Mouse (Mus musculus) left cerebral cortex, adult 2 months (tissue): ENCODE results near the gene Tmub2. TPM values are rescaled to one million over a fixed set of nuclear protein-coding genes. Genes with fewer than 3 reads are reported as not detected.

Experiments
- DNase-seq, 2 experiments: peaks; one replicate each; pipeline ENCODE4 v3.0.0; 2021 to 2022; ENCODE audit warnings: low spot score in 2 of 2, mixed read lengths in 1 of 2; ENCODE audit errors: extremely low spot score in 1 of 2
- H3K27ac ChIP-seq: fragments of 200-600 bp; 2 replicates; pipeline ENCODE4 v1.8.1; 2022
- H3K4me3 ChIP-seq: fragments of 200-600 bp; 2 replicates; pipeline ENCODE4 v1.8.1; 2022
- CTCF ChIP-seq: fragments of 200-600 bp; IDR thresholded peaks from 2 replicates; pipeline ENCODE4 v1.8.1; 2022; ENCODE audit warnings: antibody characterized with exemption, mild to moderate bottlenecking, moderate library complexity
- intact Hi-C: fragments of 180-260 bp; cut with DNase I; formaldehyde crosslinking; loops from one replicate; pipeline ENCODE4 v1.15.1; 2025
- total RNA-seq, 2 experiments: library from RNA; stranded (reverse); gene quantifications; 2 replicates each; pipeline ENCODE4 v1.2.3; 2021

Tmub2 gene
- total RNA-seq, 2 experiments from 2014 or later: 66.6 to 74.4 TPM

DNA sequence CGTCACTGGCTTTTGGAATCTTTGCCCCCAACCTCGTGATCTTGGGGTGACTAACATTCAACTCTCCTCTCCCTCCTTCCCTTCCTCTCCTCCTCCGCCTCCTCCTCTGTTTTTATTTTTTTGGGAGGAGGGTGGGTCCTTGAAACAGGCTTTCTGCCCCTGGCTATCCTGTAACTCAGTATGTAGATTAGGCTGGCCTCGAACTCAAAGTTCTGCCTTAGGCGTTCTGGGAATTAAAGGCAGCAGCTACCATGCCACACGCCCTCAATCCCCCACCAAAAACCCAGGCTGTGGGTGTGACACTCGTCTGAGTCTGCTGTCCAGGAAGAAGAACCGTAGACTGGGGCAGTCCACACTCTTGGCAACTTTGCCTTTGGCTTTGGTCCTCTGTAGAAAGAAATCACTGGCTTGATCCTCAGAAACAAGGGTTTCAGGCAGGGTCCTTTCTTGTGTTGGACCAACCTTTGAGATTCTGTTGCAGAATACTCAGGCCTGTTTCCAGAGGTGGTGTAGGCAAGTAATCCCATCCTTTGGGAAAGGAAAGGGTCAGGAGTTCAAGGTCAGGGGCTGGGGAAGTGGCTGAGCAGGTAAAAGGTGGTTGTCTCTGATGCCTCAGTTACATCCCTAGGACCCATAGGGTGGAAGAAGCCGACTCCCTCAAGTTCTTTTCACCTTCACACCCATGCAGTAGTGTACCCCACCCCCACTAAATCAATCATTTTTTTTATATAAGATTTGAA is 35.2 kb upstream of the Tmub2 start:
- no peak for DNase-seq
- TF ChIP-seq CTCF: no peak
- H3K4me3 ChIP-seq: no peak overlapping the region
- intact Hi-C loops: loop anchor here (2.0 kb wide), 1 partner anchor 59 kb away; no protein-coding TSS in a partner anchor
- H3K27ac ChIP-seq: no peak overlapping the region

DNA sequence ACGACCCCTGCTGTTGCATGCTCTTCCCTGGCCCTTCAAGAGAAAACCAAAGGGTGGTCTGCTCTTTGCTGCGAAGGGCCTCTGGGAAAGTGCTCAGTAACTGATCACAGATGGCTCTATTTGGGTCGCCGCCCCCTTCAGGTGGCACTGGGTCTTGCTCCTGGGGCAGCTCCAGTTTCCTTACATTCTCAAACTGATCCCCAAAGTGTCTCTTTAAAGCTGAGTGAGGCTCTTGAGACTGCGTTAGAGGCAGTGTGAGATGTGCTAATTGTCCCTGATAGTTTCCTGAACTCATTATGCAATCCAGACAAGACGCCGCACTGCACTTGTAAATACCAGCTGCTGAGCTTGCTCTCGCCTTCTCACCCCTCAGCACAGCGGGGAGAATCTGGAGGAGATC is 27.2 kb upstream of the Tmub2 start:
- Histone ChIP-seq H3K4me3 (no peak overlapping the region), H3K27ac (no peak overlapping the region)
- intact Hi-C loops: no loop called here
- DNase-seq: peak in 1 of 2 experiments; percentile 20
- TF ChIP-seq CTCF: peak; percentile 41

DNA sequence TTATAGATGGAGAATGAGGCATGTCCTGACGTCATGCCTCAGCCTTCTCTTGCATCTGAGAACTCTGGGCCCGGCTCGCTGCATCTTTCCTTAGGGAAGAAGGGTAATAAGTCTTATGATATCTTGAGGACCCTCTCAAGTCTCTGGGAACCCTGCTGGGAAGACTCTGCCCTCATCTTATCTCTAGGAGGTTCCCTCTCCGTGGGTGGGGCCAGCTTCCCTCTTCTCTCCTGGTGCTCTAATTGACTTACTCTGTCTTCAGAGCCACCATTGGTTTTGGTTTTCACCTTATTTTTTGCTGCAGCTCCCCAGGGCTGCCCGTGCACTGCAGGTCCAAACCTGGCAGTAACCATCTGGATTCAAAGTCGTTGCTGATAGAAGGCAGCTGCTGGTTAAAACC is 26.6 kb upstream of the Tmub2 start:
- no peak for TF ChIP-seq CTCF
- intact Hi-C loops: no loop called here
- H3K27ac ChIP-seq: no peak overlapping the region
- no peak overlapping the region for H3K4me3 ChIP-seq
- no peak for DNase-seq

DNA sequence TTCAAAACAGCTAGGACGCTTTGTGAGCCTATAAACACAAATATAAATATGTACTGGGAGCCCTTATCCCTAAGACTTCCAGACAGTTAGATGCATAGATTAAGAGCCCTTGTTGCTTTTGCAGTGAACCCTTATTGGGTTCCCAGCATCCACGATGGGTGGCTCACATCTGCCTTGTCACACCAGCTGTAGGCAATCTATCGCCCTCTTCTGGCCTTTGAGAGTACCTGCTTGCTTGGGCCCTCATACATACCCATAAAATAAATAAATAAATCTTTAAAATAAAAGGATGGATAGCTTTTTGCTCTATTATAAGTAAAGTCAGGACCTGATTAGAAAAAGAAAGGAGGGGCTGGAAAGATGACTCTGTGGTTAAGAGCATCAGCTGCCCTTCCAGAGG is 26.2 kb upstream of the Tmub2 start:
- peak; percentile 11; the same call in 1 of the 2 replicates for TF ChIP-seq CTCF
- intact Hi-C loops: no loop called here
- no peak overlapping the region for H3K4me3 ChIP-seq
- no peak overlapping the region for H3K27ac ChIP-seq
- no peak for DNase-seq

DNA sequence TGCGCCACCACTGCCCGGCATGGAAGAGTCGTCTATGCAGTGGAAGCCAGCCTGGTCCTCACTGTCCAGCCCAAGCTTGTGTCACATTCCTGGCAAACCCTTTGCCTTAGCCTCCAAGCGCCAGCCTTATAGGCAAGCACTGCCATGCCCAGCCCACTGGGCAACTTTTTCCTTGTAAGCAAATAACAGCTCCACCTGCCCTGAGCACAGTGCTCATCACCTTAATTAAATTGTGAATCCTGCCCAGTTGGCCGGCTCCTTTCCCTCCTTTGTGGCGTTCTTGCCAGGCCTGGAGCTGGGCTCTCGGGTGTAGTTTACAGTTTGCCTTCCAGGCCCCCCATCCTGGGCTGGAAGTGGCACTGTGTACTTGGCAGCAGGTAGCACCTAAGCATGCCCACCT is 21.5 kb upstream of the Tmub2 start:
- Histone ChIP-seq H3K27ac (no peak overlapping the region), H3K4me3 (no peak overlapping the region)
- intact Hi-C loops: no loop called here
- TF ChIP-seq CTCF: no peak
- DNase-seq: no peak

DNA sequence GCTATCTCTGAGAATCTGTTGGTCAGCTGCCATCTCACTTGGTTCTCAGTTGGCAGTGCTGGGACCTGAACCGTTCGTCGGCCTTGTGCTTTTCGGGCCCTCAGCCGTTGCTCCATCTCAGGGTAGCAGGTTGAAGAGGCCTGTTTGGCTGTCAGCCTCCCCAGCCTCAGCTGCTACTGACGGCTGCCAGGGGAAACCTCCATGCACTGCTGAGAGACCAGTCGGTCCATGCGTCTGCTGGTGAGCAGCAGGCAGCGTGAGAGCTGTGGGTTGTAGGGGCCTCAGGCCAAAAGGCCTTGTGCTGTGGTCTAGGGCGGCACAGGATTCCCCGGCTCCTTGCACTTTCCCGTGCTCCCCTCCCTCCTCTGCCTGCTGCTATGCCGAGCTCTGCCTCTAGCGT is 18.9 kb upstream of the Tmub2 start:
- Histone ChIP-seq H3K4me3 (no peak overlapping the region), H3K27ac (no peak overlapping the region)
- intact Hi-C loops: loop anchor here (5.0 kb wide), 2 partner anchors 109 to 164 kb away; partner anchors contain the start of genes Ppy and Tmem101
- no peak for DNase-seq
- TF ChIP-seq CTCF: no peak

DNA sequence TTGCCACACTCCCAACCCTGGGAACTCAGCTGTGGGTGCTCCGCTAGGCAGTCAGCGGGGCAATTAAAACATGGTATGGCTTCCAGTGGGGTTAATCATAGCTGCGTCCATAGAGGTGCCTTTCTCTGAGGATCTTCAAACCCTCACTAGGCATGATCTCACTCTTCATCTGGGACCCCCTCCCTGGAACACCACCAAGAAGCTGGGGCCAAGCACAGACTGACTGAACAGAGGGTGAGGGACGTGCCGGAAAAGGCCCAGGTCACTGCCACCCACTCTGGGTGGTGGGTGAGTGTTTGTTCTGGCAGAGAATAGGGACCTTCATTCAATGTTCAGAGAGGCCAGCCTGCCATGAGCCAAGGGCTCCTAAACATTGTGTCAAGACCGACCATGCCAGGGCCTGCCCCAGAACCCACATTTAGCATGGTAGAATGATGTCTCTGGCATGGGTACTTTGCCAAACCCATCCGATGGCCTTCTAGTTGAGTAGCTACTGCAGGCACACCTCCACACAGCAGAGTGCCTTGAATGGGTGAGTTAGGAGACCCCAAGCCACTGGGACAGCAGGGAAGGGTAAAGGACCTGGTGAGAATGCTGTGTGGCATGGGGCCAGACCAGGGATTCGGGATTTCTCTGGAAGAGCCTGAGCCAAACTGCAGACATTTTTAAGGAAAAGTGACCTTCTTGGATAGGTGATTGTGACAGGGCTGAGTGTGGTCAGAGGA is 17.9 kb upstream of the Tmub2 start:
- Histone ChIP-seq H3K27ac (no peak overlapping the region), H3K4me3 (no peak overlapping the region)
- TF ChIP-seq CTCF: no peak
- DNase-seq: no peak
- intact Hi-C loops: loop anchor here (5.0 kb wide), 2 partner anchors 109 to 164 kb away; partner anchors contain the start of genes Ppy and Tmem101

DNA sequence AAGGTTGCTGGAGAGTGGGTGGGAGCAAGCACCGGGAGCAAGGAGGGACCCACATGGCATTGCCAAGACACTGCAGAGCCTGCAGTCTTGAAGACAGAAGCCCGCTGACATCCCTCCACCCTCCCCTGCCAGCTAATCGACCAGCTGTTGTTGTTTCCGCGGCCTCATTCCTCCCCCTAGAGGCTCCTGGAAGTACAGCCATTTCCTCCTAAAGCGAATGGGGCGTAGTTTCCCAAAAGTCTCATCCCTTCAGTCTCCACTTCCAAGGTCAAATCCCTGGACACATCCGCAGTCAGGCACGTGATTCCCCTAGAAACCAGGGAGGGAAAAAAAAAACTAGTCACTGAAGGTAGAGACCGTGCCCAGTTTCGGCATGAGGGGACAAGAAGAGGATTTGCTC is 17.3 kb upstream of the Tmub2 start:
- intact Hi-C loops: loop anchor here (5.0 kb wide), 2 partner anchors 110 to 165 kb away; partner anchors contain the start of genes Ppy and Tmem101
- Histone ChIP-seq H3K27ac (no peak overlapping the region), H3K4me3 (no peak overlapping the region)
- DNase-seq: peak; percentile 70 to 72
- peak; percentile 77 for TF ChIP-seq CTCF

DNA sequence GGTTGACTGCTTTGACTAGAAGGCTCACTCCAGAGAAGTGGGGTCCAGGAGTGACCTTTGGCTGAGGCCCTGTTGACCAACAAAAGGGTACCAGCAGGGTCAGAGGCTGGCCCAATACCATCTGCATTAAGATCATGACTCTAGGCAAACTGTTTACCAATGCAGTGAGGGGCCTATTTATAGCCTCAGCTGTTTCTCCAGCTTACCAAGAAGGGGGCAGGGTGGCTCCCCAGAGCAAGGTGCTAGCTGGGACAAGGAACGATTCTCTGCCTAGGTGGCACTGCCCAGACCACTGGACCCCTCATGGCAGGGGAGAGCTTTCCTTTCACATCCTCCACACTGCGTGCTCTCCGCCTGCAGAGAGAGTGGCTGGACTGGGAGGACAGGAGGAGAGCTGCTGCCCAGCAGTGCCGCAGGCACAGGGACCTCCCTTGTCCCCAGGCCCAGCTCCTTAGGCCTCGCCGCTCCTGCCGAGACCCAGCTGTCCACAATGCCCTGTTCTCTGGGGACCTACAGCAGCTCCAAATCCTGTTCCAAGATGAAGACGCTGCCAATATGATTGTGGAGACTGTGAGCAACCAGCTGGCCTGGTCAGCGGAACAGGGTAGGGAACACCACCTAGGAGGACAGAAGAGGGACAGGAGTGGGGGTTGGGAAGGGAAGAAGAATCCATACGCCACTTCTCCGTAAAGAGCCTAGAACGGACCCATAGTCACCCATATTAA is 16.0 kb upstream of the Tmub2 start, which contains the start of gene Asb16:
Gene Asb16, plus strand, starts transcription at position 224 of the 725 bp plus-strand sequence.
- no peak for DNase-seq
- intact Hi-C loops: loop anchor here (5.0 kb wide), 2 partner anchors 111 to 166 kb away; partner anchors contain the start of genes Ppy and Tmem101

DNA sequence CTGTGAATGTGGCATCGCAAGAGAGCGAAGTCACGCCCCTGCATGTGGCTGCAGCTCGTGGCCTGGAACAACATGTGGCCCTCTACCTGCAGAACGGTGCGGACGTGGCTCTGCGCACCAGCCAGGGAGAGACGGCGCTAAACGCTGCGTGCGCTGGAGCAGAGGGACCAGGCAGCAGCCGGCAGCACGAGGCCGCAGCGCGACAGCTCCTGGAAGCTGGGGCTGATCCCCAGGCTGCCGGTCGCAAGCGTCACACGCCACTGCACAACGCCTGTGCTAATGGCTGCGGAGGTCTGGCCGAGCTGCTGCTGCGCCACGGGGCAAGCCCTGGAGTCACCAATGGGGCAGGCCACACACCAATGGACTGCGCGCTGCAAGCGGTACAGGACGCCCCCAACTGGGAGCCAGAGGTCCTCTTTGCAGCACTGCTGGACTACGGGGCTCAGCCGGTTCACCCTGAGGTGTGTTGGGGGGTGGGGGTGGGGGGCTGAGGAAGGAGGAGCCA is 8.3 kb upstream of the Tmub2 start:
- Histone ChIP-seq H3K27ac (no peak overlapping the region), H3K4me3 (peak overlapping the region; percentile 45)
- TF ChIP-seq CTCF: no peak
- DNase-seq: peak in 1 of 2 experiments; percentile 29
- intact Hi-C loops: no loop called here

More for the DNA sequence above, 16.0 kb upstream of the Tmub2 start, which contains the start of gene Asb16:
- no peak within 1 kb of the TSS for H3K27ac ChIP-seq
- no peak for TF ChIP-seq CTCF
- H3K4me3 ChIP-seq: no peak within 1 kb of the TSS

DNA sequence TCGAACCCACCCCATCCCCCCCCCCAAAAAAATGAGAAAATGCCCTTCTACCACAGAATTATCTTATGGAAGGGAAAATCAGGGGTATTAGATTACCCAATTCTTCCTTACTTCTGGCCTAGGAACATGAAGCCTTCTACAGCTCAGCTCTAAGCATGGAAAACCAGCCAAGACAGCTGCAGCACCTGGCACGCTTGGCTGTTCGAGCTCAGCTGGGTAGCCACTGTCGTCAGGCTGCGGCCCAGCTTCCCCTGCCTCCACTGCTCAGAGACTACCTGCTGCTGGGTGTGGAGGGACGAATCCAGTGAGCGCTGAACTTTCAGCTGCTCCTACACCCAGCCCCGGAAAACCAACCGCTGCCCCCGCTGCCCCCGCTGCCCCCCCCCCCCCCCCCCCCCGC is 7.0 kb upstream of the Tmub2 start:
- intact Hi-C loops: no loop called here
- TF ChIP-seq CTCF: no peak
- Histone ChIP-seq H3K4me3 (no peak overlapping the region), H3K27ac (no peak overlapping the region)
- no peak for DNase-seq
